ENCODE assay signal across 16 mouse cellular contexts in the genomic region with DNA sequence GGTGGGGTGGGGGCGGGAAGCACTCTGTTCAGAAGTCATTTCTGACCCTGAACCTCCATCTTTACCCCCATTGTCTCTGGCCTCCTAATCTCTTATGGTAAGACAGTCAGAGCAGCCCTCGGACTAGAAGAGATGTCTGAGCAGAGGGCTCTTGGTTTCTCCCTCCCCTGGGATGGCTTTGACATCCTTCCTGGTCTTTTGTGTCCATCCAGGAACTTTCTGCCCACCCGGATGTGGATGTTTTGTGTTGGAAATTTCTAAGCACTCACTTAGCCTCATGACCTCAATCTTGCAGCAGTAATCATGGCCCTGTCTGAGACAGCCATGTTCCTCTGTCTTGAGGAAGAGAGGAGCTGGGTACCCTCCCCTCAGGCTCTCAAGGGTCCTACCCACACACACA. TPM values are rescaled to one million over a fixed set of nuclear protein-coding genes. Genes with fewer than 3 reads are reported as not detected.
DNase-seq lines count a peak whose midpoint lies in the region; ATAC-seq and TF ChIP-seq lines count a peak whose summit lies in the region.
"Had no signal": no experiment of that assay in that cellular context is flagged by ENCODE, and none has a peak within 500 bp of the region (broad histone marks: within the 10 kb centered on the region; RNA-seq: fewer than 3 reads in every experiment).

No protein-coding gene starts in this region.

- no peak overlapping the region for H3K27ac ChIP-seq in kidney, embryonic 14.5 days (ENCODE audit: low read depth, low read length)
- H3K27ac ChIP-seq in stomach, embryonic 14.5 days (ENCODE audit: low read length) = no peak overlapping the region
- no peak overlapping the region for H3K27ac ChIP-seq in stomach, postnatal 0 days (replicated peaks)
- H3K27ac ChIP-seq: heart, adult 2 months; hindbrain, embryonic 12.5 days; left cerebral cortex, adult 2 months; liver, embryonic 14.5 days had no signal

- no peak for DNase-seq in kidney, adult 11 months
- DNase-seq in stomach, postnatal 0 days (ENCODE audit: low spot score) = no peak
- DNase-seq in kidney, postnatal 10 days = peak; percentile 34
- no peak for DNase-seq in urinary bladder, adult 2 months (ENCODE audit: low spot score)
- DNase-seq in adrenal gland, adult 2 months = no peak
- DNase-seq: cerebellum, adult 11-12 months; heart, adult 2 months; right cerebral cortex, postnatal 25 days; thymus, postnatal 4 days had no signal

- H3K4me3 ChIP-seq in kidney, embryonic 14.5 days (ENCODE audit: low read length) = no peak overlapping the region
- no peak overlapping the region for H3K4me3 ChIP-seq in stomach, embryonic 14.5 days (ENCODE audit: low read depth, low read length)
- no peak overlapping the region for H3K4me3 ChIP-seq in stomach, postnatal 0 days (ENCODE audit: low read depth, low read length)
- H3K4me3 ChIP-seq: heart, adult 2 months; left cerebral cortex, adult 2 months; myocyte had no signal

- no peaks in the 10 kb centered on the region for H3K9me3 ChIP-seq in kidney, embryonic 14.5 days (ENCODE audit: control insufficient read depth, low read length)
- no peaks in the 10 kb centered on the region for H3K9me3 ChIP-seq in stomach, embryonic 14.5 days (ENCODE audit: control insufficient read depth, low read depth, low read length)
- H3K9me3 ChIP-seq in stomach, postnatal 0 days (ENCODE audit: control insufficient read depth, low read length) = no peaks in the 10 kb centered on the region
- H3K9me3 ChIP-seq: hindbrain, embryonic 12.5 days had no signal

- peaks cover 10% of the 10 kb centered on the region for H3K4me1 ChIP-seq in kidney, embryonic 14.5 days (ENCODE audit: control insufficient read depth, insufficient read depth, low read length)
- peaks cover 12% of the 10 kb centered on the region; the same call in 1 of the 2 replicates for H3K4me1 ChIP-seq in stomach, embryonic 14.5 days (ENCODE audit: control insufficient read depth, insufficient read depth, low read length)
- H3K4me1 ChIP-seq in stomach, postnatal 0 days (replicated peaks; ENCODE audit: control insufficient read depth, insufficient read depth) = no peaks in the 10 kb centered on the region

- WGBS in kidney, embryonic 14.5 days = 41% methylated on average over 3 of the region's 3 CpGs
- WGBS in stomach, embryonic 14.5 days = 40% methylated on average over 3 of the region's 3 CpGs
- 43% methylated on average over 3 of the region's 3 CpGs for WGBS in stomach, postnatal 0 days

- no peak for TF ChIP-seq EP300 in stomach, postnatal 0 days (optimal IDR thresholded peaks at IDR 0.05)

- no peaks in the 10 kb centered on the region for H3K27me3 ChIP-seq in kidney, embryonic 14.5 days (ENCODE audit: control insufficient read depth, insufficient read depth, low read length)
- H3K27me3 ChIP-seq in stomach, embryonic 14.5 days (ENCODE audit: control insufficient read depth, insufficient read depth, low read length) = no peaks in the 10 kb centered on the region
- H3K27me3 ChIP-seq in stomach, postnatal 0 days (ENCODE audit: control insufficient read depth, insufficient read depth, low read length) = no peaks in the 10 kb centered on the region

- H3K4me2 ChIP-seq in kidney, embryonic 14.5 days (replicated peaks; ENCODE audit: low read depth, low read length) = peak overlapping the region; percentile 47; the same call in 1 of the 2 replicates
- H3K4me2 ChIP-seq in stomach, embryonic 14.5 days (replicated peaks; ENCODE audit: low read depth, low read length) = peak overlapping the region; percentile 40
- H3K4me2 ChIP-seq in stomach, postnatal 0 days (replicated peaks; ENCODE audit: low read depth) = no peak overlapping the region

- H3K9ac ChIP-seq in kidney, embryonic 14.5 days (ENCODE audit: low read depth, low read length) = no peak overlapping the region
- no peak overlapping the region for H3K9ac ChIP-seq in stomach, embryonic 14.5 days (replicated peaks; ENCODE audit: low read depth, low read length)
- no peak overlapping the region for H3K9ac ChIP-seq in stomach, postnatal 0 days (ENCODE audit: low read length)
- H3K9ac ChIP-seq: hindbrain, embryonic 12.5 days; liver, embryonic 14.5 days had no signal

- no peak for ATAC-seq in kidney, embryonic 14.5 days (ENCODE audit: low FRiP score, low TSS enrichment)
- no peak for ATAC-seq in stomach, embryonic 14.5 days (ENCODE audit: insufficient number of reproducible peaks, insufficient read depth, low FRiP score, low read depth)
- no peak for ATAC-seq in stomach, postnatal 0 days (ENCODE audit: low FRiP score, low TSS enrichment)

- TF ChIP-seq CTCF in stomach, postnatal 0 days (IDR thresholded peaks at IDR 0.05; ENCODE audit: low read depth) = no peak

- no peaks in the 10 kb centered on the region for H3K36me3 ChIP-seq in kidney, embryonic 14.5 days (ENCODE audit: control insufficient read depth, insufficient read depth, low read length)
- H3K36me3 ChIP-seq in stomach, embryonic 14.5 days (ENCODE audit: control insufficient read depth, insufficient read depth, low read length) = no peaks in the 10 kb centered on the region
- H3K36me3 ChIP-seq in stomach, postnatal 0 days (ENCODE audit: control insufficient read depth, insufficient read depth, low read length) = no peaks in the 10 kb centered on the region
- H3K36me3 ChIP-seq: hindbrain, embryonic 12.5 days had no signal

RNA-seq across cellular contexts. Expression of a gene that starts 1.1 kb away (rescaled TPM):
- polyA plus RNA-seq in kidney, embryonic 14.5 days (2014; fragmentation: Nextera tagmentation; extraction: Ambion mirVana) = 0.37 and 0.84 TPM in 2 replicates
- 0.36 and 0.56 TPM in 2 replicates for polyA plus RNA-seq in stomach, embryonic 14.5 days (2014; fragmentation: Nextera tagmentation; extraction: Ambion mirVana)
- polyA plus RNA-seq in stomach, postnatal 0 days (2015; fragmentation: Nextera tagmentation; extraction: Ambion mirVana) = 0.10 and 0.12 TPM in 2 replicates
- polyA plus RNA-seq in urinary bladder, adult 2 months (2012; rRNA removed) = 0.56 and 0.59 TPM in 2 replicates
- not detected for total RNA-seq in adrenal gland, adult 2 months (2021)
- polyA plus RNA-seq in adrenal gland, adult 2 months (2012; rRNA removed) = 0.47 and 0.87 TPM in 2 replicates
- total RNA-seq: common myeloid progenitor, adult 5-6 weeks; heart, adult 2 months; left cerebral cortex, adult 2 months had no signal
- polyA plus RNA-seq: heart, adult 2 months; myocyte had no signal

RNA-seq across cellular contexts. Expression of a gene that starts 7.8 kb away (rescaled TPM):
- polyA plus RNA-seq in kidney, embryonic 14.5 days (2014; fragmentation: Nextera tagmentation; extraction: Ambion mirVana) = 53.7 and 65.3 TPM in 2 replicates
- polyA plus RNA-seq in stomach, embryonic 14.5 days (2014; fragmentation: Nextera tagmentation; extraction: Ambion mirVana) = 63.1 and 63.7 TPM in 2 replicates
- polyA plus RNA-seq in stomach, postnatal 0 days (2015; fragmentation: Nextera tagmentation; extraction: Ambion mirVana) = 81.6 and 83.6 TPM in 2 replicates
- 62.6 and 64.4 TPM in 2 replicates for polyA plus RNA-seq in urinary bladder, adult 2 months (2012; rRNA removed)
- total RNA-seq in adrenal gland, adult 2 months (2021) = 10 to 100 TPM; 38.2 to 46.3 TPM
- polyA plus RNA-seq in adrenal gland, adult 2 months (2012; rRNA removed) = 99.6 and 108 TPM in 2 replicates

RNA-seq across cellular contexts. Expression of a gene that starts 14.1 kb away (rescaled TPM):
- polyA plus RNA-seq in kidney, embryonic 14.5 days (2014; fragmentation: Nextera tagmentation; extraction: Ambion mirVana) = 17.9 and 23.9 TPM in 2 replicates
- 36.9 and 40.5 TPM in 2 replicates for polyA plus RNA-seq in stomach, embryonic 14.5 days (2014; fragmentation: Nextera tagmentation; extraction: Ambion mirVana)
- 27.2 and 34.6 TPM in 2 replicates for polyA plus RNA-seq in stomach, postnatal 0 days (2015; fragmentation: Nextera tagmentation; extraction: Ambion mirVana)
- polyA plus RNA-seq in urinary bladder, adult 2 months (2012; rRNA removed) = 72.2 and 76.7 TPM in 2 replicates
- total RNA-seq in adrenal gland, adult 2 months (2021) = 10 to 100 TPM; 21.0 to 35.8 TPM
- polyA plus RNA-seq in adrenal gland, adult 2 months (2012; rRNA removed) = 29.9 and 32.4 TPM in 2 replicates

RNA-seq across cellular contexts. Expression of a gene that starts 24.6 kb away (rescaled TPM):
- polyA plus RNA-seq in kidney, embryonic 14.5 days (2014; fragmentation: Nextera tagmentation; extraction: Ambion mirVana) = 33.6 and 35.2 TPM in 2 replicates
- polyA plus RNA-seq in stomach, embryonic 14.5 days (2014; fragmentation: Nextera tagmentation; extraction: Ambion mirVana) = 25.4 and 28.6 TPM in 2 replicates
- polyA plus RNA-seq in stomach, postnatal 0 days (2015; fragmentation: Nextera tagmentation; extraction: Ambion mirVana) = 2.2 and 4.0 TPM in 2 replicates
- polyA plus RNA-seq in urinary bladder, adult 2 months (2012; rRNA removed) = 1.7 and 1.9 TPM in 2 replicates
- 1 to 10 TPM in 1 of 2 experiments, under 1 TPM in 1; 0.86 to 2.5 TPM for total RNA-seq in adrenal gland, adult 2 months (2021)
- polyA plus RNA-seq in adrenal gland, adult 2 months (2012; rRNA removed) = 1.8 and 2.2 TPM in 2 replicates

RNA-seq across cellular contexts. Expression of a gene that starts 39.7 kb away (rescaled TPM):
- polyA plus RNA-seq in kidney, embryonic 14.5 days (2014; fragmentation: Nextera tagmentation; extraction: Ambion mirVana) = 1.1 and 1.7 TPM in 2 replicates
- 5.8 and 9.9 TPM in 2 replicates for polyA plus RNA-seq in stomach, embryonic 14.5 days (2014; fragmentation: Nextera tagmentation; extraction: Ambion mirVana)
- 1.2 TPM in 2 replicates for polyA plus RNA-seq in stomach, postnatal 0 days (2015; fragmentation: Nextera tagmentation; extraction: Ambion mirVana)
- polyA plus RNA-seq in urinary bladder, adult 2 months (2012; rRNA removed) = 7.0 and 13.2 TPM in 2 replicates
- 1 to 10 TPM; 2.0 to 4.7 TPM for total RNA-seq in adrenal gland, adult 2 months (2021)
- polyA plus RNA-seq in adrenal gland, adult 2 months (2012; rRNA removed) = 2.3 and 2.4 TPM in 2 replicates
